Comparison of ENCODE assay signal across 9 mouse cellular contexts in the genomic region with DNA sequence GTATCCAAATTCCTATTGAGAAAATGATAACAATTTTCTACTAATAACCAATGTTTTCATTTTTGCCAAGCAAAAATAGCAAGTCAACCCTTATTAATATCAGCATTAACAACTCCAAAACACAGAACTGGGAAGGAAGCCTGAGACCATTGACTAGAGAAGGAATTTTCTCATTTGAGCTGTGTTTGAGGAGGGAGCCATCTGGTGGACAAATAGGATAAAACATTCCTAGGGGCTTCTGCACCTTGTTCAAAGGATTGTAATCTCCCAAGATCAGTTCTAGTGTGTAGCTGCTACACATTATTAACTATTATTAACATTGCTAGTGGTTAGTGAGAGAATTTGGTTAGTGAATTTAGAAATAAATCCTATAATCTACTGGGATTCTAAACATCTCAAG. TPM values are rescaled to one million over a fixed set of nuclear protein-coding genes. Genes with fewer than 3 reads are reported as not detected.
DNase-seq lines count a peak whose midpoint lies in the region; ATAC-seq and TF ChIP-seq lines count a peak whose summit lies in the region.
"Had no signal": no experiment of that assay in that cellular context is flagged by ENCODE, and none has a peak within 500 bp of the region (broad histone marks: within the 10 kb centered on the region; RNA-seq: fewer than 3 reads in every experiment).

No protein-coding gene starts in this region.

- H3K9me3 ChIP-seq in CH12.LX (replicated peaks; ENCODE audit: low read length): no peaks in the 10 kb centered on the region
- H3K9me3 ChIP-seq in neural tube, embryonic 13.5 days: no peaks in the 10 kb centered on the region
- H3K9me3 ChIP-seq: megakaryocyte, embryonic 14.5 days had no signal

- in situ Hi-C loops in CH12.LX (cut with MboI; ENCODE audit: low pct_ligation_motif_present, low pct_unique_long_range_greater_than_20kb, low sequenced_read_pairs): loop anchor here (25.0 kb wide), 1 partner anchor 1016 kb away; no protein-coding TSS in a partner anchor

- H3K9ac ChIP-seq in CH12.LX (ENCODE audit: insufficient read depth, low read depth): no peak overlapping the region
- H3K9ac ChIP-seq in neural tube, embryonic 13.5 days: no peak overlapping the region

- peak; percentile 56 to 93 for TF ChIP-seq CTCF in CH12.LX (conservative IDR thresholded peaks at IDR 0.05 in 1 of 2, IDR thresholded peaks at IDR 0.05 in 1 of 2; ENCODE audit: low read depth in 2 of 2, low read length in 2 of 2)

- peak; percentile 80 for ATAC-seq in activated CD4-positive, CD25-positive, alpha-beta regulatory T cell, adult 4 months
- ATAC-seq in erythroblast, adult 5-6 weeks (replicated peaks; ENCODE audit: low FRiP score, poor library complexity, severe bottlenecking): peak; percentile 84
- peak; percentile 70; the same call in 1 of the 2 replicates for ATAC-seq in neural tube, embryonic 13.5 days (ENCODE audit: low read depth)

- no peaks in the 10 kb centered on the region for H3K27me3 ChIP-seq in CH12.LX (replicated peaks)
- no peaks in the 10 kb centered on the region for H3K27me3 ChIP-seq in neural tube, embryonic 13.5 days
- H3K27me3 ChIP-seq: megakaryocyte, embryonic 14.5 days had no signal

- H3K36me3 ChIP-seq in CH12.LX (replicated peaks in 1 of 2; ENCODE audit: control insufficient read depth in 1 of 2, insufficient read depth in 1 of 2, low read length in 1 of 2): no peaks in the 10 kb centered on the region
- H3K36me3 ChIP-seq in neural tube, embryonic 13.5 days: peaks cover 33% of the 10 kb centered on the region

- TF ChIP-seq RAD21 in CH12.LX (IDR thresholded peaks at IDR 0.05; ENCODE audit: low read depth, low read length): peak; percentile 98

- DNase-seq in kidney, adult 9 months: peak; percentile 77
- DNase-seq in kidney, adult 18-20 months: no peak
- peak; percentile 62 for DNase-seq in CH12.LX (ENCODE audit: extremely low read depth)
- DNase-seq in layer of hippocampus, adult 8-10 months (ENCODE audit: low spot score in 2 of 2): peak; percentile 34 to 37
- no peak for DNase-seq in gastrocnemius, postnatal 10 days

- dilution Hi-C loops in CH12.LX (cut with MboI; ENCODE audit: extremely low pct_ligation_motif_present, extremely low pct_unique_long_range_greater_than_20kb, low sequenced_read_pairs): no loop called here

- H3K4me1 ChIP-seq in CH12.LX (ENCODE audit: control insufficient read depth in 1 of 2, insufficient read depth in 2 of 2): peaks cover 4 to 46% of the 10 kb centered on the region in 2 experiments
- 0 out of 2 replicates have a peak, but pooled peaks cover 4% of the 10 kb centered on the region for H3K4me1 ChIP-seq in neural tube, embryonic 13.5 days (replicated peaks)

- H3K4me3 ChIP-seq in CH12.LX (replicated peaks in 1 of 3; ENCODE audit: low read depth in 2 of 3, low read length in 2 of 3, poor library complexity in 1 of 3): no peak overlapping the region
- H3K4me3 ChIP-seq in neural tube, embryonic 13.5 days: no peak overlapping the region
- H3K4me3 ChIP-seq: megakaryocyte, embryonic 14.5 days had no signal

- no peak overlapping the region for H3K4me2 ChIP-seq in CH12.LX (ENCODE audit: insufficient read depth, low read depth, poor library complexity, severe bottlenecking)
- no peak overlapping the region for H3K4me2 ChIP-seq in neural tube, embryonic 13.5 days

- TF ChIP-seq POLR2A in CH12.LX (IDR thresholded peaks at IDR 0.05; ENCODE audit: low read depth, low read length): no peak

- H3K79me2 ChIP-seq in CH12.LX (replicated peaks; ENCODE audit: control insufficient read depth, extremely low read depth, insufficient read depth, poor library complexity, severe bottlenecking): no peaks in the 10 kb centered on the region

- TF ChIP-seq EP300 in CH12.LX (IDR thresholded peaks at IDR 0.05; ENCODE audit: low read length): no peak

- no peak overlapping the region for H3K27ac ChIP-seq in CH12.LX (ENCODE audit: insufficient read depth, low read depth)
- no peak overlapping the region for H3K27ac ChIP-seq in neural tube, embryonic 13.5 days (replicated peaks)

TF ChIP-seq in CH12.LX, 34 proteins besides CTCF, POLR2A, EP300 and RAD21:
- TF ChIP-seq MXI1 (IDR thresholded peaks at IDR 0.05; ENCODE audit: low read depth, low read length) (no peak), IRF4 (IDR thresholded peaks at IDR 0.05; ENCODE audit: low read depth, low read length) (0 out of 2 replicates have a peak, but pooled peaks have one; percentile 19), MAZ (IDR thresholded peaks at IDR 0.05; ENCODE audit: low read depth, low read length) (no peak), NELFE (IDR thresholded peaks at IDR 0.05; ENCODE audit: low read depth, low read length) (no peak), UBTF (IDR thresholded peaks at IDR 0.05; ENCODE audit: low read depth, low read length) (no peak), ZC3H11A (IDR thresholded peaks at IDR 0.05; ENCODE audit: low read depth, low read length) (peak; percentile 91), JUN (IDR thresholded peaks at IDR 0.05; ENCODE audit: insufficient read depth, low read depth, low read length) (no peak), JUND (conservative IDR thresholded peaks at IDR 0.05; ENCODE audit: low read depth, low read length) (no peak; the same call in 1 of the 2 replicates), ZNF384 (IDR thresholded peaks at IDR 0.05; ENCODE audit: low read depth, low read length) (0 out of 2 replicates have a peak, but pooled peaks have one; percentile 5), ETS1 (conservative IDR thresholded peaks at IDR 0.05; ENCODE audit: low read depth, low read length) (no peak), MAX (IDR thresholded peaks at IDR 0.05; ENCODE audit: low read length) (no peak), HCFC1 (IDR thresholded peaks at IDR 0.05; ENCODE audit: low read depth, low read length) (no peak), ZKSCAN1 (IDR thresholded peaks at IDR 0.05; ENCODE audit: borderline replicate concordance, low read depth, low read length) (no peak), RCOR1 (conservative IDR thresholded peaks at IDR 0.05; ENCODE audit: low read depth, low read length) (peak; percentile 20; the same call in 1 of the 2 replicates), SMC3 (IDR thresholded peaks at IDR 0.05; ENCODE audit: low read depth, low read length) (peak; percentile 95), BHLHE40 (IDR thresholded peaks at IDR 0.05; ENCODE audit: low read depth, low read length) (no peak)
TF ChIP-seq in CH12.LX: peak in this region for 5.

RNA-seq across cellular contexts. Expression of gene Glrx, which starts 38.2 kb away (rescaled TPM):
- total RNA-seq in CH12.LX (2012; rRNA removed) (21.2 and 26.2 TPM in 2 replicates), CH12.LX (2014; rRNA removed) (62.8 and 65.5 TPM in 2 replicates)
- polyA plus RNA-seq in CH12.LX (2012; ENCODE audit: insufficient read length, low read depth): 48.0 and 53.3 TPM in 2 replicates
- polyA plus RNA-seq in activated CD4-positive, CD25-positive, alpha-beta regulatory T cell, adult 4 months (2017; shearing (Covaris generic)): 100 to 1,000 TPM; 318 to 351 TPM
- 94.9 and 109 TPM in 2 replicates for total RNA-seq in erythroblast, adult 5-6 weeks (2015; ENCODE audit: low replicate concordance)
- total RNA-seq in erythroblast, adult 5-6 weeks (2017; ENCODE audit: low replicate concordance): 49.8 and 70.8 TPM in 2 replicates
- total RNA-seq in layer of hippocampus, adult 8-10 months (2022): 10 to 100 TPM; 46.3 to 54.2 (median 48.7) TPM
- 49.3 and 55.2 TPM in 2 replicates for polyA plus RNA-seq in neural tube, embryonic 13.5 days (2015; fragmentation: Nextera tagmentation; extraction: Ambion mirVana)
- total RNA-seq in gastrocnemius, postnatal 10 days (2021): 10 to 100 TPM; 35.2 to 36.7 TPM

Comparison
In these comparisons a context has a peak if more than half of its experiments do, and no peak if none do; other contexts are left out.
1. DNase-seq: peak in kidney, adult 9 months (single experiment), CH12.LX (single experiment) and layer of hippocampus, adult 8-10 months (2 of 2); none in kidney, adult 18-20 months (single experiment) and gastrocnemius, postnatal 10 days (single experiment).
2. Peak in every context shown above with its lines, with median percentiles within 50 percentile points of each other: ATAC-seq.